Mouse (Mus musculus): ENCODE results near the gene Cdsn.

Gene Cdsn

DNA sequence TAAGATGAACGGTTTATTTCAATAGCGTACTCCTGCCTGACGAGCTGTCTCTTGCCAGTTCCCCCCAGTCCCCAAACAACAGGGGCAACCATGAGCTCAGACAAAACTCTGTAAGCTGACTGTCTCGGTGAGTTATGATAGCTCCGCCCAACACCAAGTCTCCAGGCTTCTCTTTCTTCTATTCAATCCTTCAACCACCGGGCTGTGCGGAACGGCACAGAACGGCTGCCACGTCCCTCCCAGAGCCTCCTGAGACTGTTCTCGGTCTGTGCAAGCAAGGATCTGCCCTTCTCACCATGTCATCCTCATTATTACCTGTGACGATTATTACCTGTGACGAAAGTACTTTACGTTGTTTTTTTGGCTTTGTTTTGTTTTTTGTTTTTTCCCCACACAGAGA, 18.9 kb downstream of the Cdsn start:
- DNase-seq (ENCODE audit: low spot score in 2 of 2) = no peak

DNA sequence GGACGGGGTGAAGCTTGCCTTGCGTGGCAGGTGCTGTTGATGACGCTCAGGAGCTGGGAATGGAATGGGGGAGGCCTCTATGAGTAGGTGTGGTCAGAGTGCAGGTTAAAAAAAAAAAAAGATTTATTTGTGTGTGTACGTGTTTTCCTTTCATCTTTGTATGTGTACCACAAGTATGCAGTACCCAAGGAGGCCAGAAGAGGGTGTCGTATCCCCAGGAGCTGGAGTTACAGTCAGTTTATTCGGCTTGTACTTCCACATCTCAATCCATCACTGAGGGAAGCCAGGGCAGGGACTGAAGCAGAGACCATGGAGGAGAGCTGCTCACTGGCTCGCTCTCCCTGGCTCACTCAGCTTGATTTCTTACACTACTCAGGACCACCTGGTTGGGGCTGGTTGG, 19.5 kb downstream of the Cdsn start:
- DNase-seq (ENCODE audit: low spot score in 2 of 2) = no peak

DNA sequence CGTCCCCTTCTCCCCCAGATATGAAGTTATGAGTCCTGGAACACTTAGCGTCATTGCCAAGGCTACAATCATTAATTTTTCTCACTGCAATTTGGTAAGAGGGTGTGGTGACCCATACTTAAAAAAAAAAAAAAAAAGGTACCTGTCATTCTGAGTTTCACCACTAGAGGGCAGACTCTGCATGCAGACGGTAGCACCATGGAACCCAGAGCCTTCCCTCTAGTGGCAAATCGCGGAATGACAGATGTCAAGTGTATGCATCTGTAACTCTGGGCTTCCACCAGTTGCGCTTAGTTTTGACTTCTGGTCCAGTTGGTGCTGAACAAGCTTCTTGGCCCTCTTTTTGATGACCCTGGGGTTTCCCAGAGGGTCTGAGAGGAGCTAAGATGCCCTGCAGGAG, 26.3 kb downstream of the Cdsn start:
- DNase-seq (ENCODE audit: low spot score in 2 of 2) = peak; percentile 76 to 90

GRCm38 (mm10) chr17:35582900-35583299, 31.0 kb downstream of the Cdsn start:
- peak in 1 of 2 experiments; percentile 44 for DNase-seq (ENCODE audit: low spot score in 2 of 2)

GRCm38 (mm10) chr17:35584330-35584937, 32.5 kb downstream of the Cdsn start:
- DNase-seq (ENCODE audit: low spot score in 2 of 2) = peak; percentile 45 to 80

DNA sequence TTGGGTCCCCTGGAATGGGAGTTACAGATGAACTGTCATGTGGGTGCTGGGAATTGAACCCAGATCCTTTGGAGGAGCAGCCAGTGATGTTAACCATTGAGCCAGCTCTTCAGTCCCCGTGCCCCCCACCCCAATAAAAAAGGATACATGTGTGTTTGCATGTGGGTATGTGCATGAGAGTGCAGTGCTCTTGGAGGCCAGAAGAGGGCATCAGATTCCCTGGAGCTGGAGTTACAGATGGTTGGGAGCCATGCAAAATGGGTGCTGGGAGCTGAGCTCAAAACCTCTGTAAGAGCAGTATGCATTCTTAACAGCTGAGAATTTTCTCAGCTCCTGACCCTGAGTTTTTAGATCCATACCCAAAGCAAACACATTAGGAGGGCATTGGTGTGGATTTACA, 35.4 kb downstream of the Cdsn start:
- DNase-seq (ENCODE audit: low spot score in 2 of 2) = no peak

- DNase-seq (ENCODE audit: low spot score in 2 of 2) = no peak
These were observed 36.5 kb downstream of the Cdsn start for GRCm38 (mm10) chr17:35588387-35588786.

DNA sequence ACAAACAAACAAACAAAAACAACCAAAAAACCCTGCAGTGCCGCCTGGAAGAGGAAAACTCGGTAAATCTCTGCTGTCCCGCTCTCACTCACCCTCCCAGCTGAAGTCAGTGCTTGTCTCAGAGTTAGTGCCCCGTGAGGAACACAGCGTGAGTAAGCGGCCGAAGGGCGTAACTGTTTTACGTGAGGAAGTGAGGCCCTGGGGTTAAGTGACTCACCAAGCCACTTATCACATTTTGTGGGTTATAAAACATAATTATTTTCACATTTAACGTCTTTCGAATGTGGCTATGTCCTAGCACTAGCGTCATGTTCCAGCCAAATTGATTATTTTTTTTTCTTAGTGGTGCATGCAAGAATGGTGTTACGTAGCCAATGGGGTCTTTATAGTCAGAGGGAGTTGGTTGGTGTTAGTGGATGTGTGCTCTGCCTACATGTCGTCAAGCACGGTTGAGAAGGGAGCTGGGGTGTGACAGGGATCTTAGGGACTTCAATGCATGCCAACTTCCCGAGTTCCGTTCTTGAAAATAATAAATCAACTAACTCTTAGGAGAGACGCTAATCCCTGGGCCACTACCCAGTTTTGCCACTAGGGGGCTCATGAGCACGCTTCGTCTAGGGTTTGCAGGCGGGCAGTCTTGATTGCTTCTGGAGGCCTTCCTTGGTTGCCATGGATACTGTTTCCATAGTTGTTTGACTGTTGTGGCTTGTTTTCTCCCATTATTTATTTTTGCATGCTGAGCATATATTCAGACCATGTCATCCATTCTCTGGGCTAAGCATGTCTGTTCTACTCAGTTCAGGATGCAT, 38.7 kb downstream of the Cdsn start:
- peak; percentile 54 to 78 for DNase-seq (ENCODE audit: low spot score in 2 of 2)

DNA sequence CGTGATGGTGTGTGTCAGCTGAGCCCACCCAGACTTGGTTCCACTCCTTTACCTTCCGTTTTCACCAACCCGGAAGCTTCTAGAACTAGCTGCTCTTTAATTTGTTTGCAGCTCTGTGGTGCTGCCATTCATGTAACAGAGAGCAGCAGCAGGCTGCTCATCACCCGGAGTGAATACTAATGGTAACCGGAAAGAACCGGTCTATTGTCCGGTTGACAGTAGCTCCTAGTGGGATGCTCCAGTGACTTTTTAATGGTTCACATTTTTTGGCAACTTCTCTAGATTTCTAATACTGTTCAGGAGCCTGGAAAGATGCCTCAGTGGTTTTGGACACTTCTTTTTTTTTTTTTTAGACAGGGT, 39.3 kb downstream of the Cdsn start:
- no peak for DNase-seq (ENCODE audit: low spot score in 2 of 2)

- DNase-seq (ENCODE audit: low spot score in 2 of 2) = no peak
These were observed 39.8 kb downstream of the Cdsn start for GRCm38 (mm10) chr17:35591731-35592130.

DNA sequence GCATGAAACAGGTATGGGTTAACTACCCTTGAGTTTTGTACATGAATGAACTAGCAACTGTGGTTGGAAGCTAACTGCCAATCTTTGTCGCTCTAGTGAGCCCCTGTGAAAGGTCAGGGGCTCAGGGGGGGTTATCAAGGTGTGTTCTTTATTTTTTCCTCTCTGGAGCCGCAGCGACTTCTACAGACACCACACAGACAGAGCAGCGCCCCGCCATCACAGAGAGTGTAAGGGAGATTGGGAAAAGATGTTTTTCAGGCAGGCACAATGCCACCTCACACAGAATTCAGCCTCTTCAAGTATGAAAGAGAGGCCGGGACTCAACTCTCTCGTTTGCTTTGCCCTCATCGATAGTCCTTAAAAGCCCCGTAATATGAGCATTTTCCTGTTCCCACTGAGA, 40.2 kb downstream of the Cdsn start:
- no peak for DNase-seq (ENCODE audit: low spot score in 2 of 2)

GRCm38 (mm10) chr17:35593786-35594185, 41.9 kb downstream of the Cdsn start:
- no peak for DNase-seq (ENCODE audit: low spot score in 2 of 2)

DNA sequence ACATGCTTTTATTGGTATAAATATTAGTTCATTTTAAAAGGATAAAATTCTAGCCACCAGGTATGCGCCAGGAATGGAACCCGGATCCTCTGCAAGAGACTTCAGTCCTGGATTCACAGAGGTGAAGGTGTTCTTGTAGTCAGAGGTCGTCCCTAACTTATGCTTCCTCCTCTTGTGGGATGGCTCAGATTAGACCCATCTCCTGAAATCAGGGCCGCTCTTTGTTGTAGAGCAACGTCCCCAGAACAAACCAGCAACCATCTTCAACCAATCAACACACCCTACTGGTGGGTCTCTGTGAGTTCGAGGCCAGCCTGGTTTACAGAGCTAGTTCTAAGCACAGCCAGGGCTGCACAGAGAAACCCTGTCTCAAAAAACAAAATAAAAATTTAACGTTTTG, 42.5 kb downstream of the Cdsn start:
- DNase-seq (ENCODE audit: low spot score in 2 of 2) = no peak

DNA sequence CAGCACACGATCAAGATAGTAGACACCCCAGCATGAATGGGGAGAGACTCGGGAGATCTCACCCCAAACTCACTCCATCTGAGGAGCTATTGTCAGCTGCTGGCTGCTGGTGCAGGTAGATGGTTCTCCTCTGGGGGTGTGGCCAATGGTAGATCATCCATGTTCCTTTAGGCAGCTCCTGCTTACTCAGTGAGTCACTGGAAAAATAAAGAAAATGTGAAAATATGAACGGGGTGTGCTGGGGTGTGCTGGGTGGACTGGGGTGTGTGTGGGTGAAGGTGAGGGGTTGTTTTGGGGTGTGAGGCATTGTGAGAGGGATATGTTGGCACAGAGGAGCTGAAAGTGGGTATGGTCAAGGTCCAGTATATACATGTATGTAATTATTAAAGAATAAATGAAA, 45.5 kb downstream of the Cdsn start:
- no peak for DNase-seq (ENCODE audit: low spot score in 2 of 2)

DNA sequence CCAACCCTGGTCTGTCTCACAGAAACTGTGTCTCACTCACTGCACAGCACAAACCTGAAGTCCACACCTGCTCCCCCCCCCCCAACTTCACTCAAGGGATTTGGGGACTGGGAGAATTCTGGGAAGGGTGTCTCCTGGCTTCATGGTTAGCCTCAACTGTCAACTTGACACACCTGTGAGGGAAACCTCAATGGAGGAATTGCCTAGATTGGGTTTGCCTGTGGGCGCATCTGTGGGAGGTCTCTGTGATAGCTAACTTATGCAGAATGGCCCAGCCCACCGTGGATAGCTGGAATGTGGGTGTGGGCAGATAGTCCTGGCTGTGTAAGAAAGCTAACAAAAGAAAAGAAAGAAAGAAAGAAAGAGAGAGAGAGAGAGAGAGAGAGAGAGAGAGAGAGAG, 49.3 kb downstream of the Cdsn start, which contains the start of gene Sfta2:
Sfta2 (plus strand) TSS at position 301 of the 400 bp plus-strand sequence.
- DNase-seq (ENCODE audit: low spot score in 2 of 2) = no peak

DNA sequence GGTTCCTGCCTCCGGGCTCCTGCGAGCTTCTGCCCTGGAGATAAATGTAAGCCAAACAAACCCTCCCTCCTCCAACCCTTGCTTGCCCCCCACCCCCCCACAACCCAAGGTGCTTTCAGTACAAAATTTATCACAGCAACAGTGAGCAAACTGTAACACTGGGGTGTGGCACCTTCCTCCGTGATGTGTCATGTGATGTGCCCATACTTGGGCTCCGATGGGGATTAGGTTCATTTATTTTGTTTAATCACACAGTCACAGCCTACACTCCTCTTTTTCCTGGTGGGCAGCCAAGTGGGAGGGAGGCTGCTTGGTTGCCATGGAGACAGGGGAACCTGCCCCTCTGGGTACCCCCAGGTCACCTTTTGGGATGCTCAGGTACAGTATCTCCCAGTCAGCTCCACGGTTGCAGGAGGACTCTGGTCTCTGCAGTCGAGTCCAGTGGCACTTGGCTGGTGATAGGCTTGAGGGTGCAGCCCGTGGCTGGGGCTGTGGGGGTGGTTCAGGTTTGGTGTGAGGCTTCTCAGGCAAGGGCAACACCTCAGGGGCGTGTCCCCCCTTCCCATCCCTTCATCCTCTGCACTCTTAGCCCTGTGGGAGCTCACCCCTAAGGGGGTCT, 49.9 kb downstream of the Cdsn start:
- no peak for DNase-seq (ENCODE audit: low spot score in 2 of 2)

Data from spleen, postnatal 10 days (tissue).